ENCODE assay signal across 16 mouse cellular contexts in the genomic region with DNA sequence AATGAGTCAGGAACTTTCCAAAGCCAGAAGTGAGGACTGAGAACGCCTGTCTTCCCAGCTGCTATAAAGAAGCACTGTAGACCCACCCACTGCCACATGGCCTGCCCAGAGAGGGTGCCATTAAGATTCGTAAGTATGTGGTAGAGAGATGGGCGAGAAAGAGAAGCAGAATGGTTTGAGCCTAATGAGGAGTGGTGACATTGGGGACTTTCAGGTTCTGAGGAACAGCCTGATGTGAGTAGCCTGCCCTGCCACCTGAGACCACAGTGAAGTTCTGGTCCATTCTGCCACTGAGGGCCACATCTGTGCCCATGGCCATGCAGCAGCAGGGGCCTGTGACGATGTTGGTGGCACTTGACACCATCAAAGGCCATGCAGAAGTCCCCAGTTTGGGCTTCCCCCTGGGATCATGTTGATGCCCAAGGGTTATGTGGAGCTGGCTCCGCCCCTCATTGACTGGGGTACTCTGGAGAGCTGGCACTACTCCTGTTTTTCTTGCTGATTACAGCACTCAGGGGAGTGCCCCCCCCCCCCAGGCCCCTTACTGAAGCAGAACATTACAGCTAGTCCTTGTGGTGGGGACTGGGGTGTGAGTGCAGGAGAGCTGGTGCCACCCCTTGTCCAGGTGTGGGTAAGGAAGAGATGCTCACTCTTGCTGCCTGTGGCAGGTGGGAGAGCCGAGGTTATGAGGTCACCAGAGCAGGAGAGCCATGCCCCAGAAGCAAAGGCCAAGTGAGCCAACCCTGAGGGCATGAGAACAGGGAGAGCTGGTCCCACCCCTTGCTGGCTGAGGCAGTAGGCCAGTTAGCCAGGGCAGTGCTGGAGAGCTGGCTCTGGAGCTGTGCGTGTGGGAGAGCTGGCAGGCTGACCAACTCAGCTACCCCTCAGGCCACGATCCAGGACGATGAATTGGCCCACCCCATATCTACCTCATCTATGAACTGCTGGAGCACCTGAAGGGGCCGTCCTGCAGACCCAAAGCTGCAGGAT. TPM values are rescaled to one million over a fixed set of nuclear protein-coding genes. Genes with fewer than 3 reads are reported as not detected.
DNase-seq lines count a peak whose midpoint lies in the region; ATAC-seq and TF ChIP-seq lines count a peak whose summit lies in the region.
"Had no signal": no experiment of that assay in that cellular context is flagged by ENCODE, and none has a peak within 500 bp of the region (broad histone marks: within the 10 kb centered on the region; RNA-seq: fewer than 3 reads in every experiment).

No protein-coding gene starts in this region.

- H3K9ac ChIP-seq in embryonic facial prominence, embryonic 15.5 days: no peak overlapping the region
- H3K9ac ChIP-seq in hindbrain, postnatal 0 days (replicated peaks; ENCODE audit: low read length): no peak overlapping the region

- H3K9me3 ChIP-seq in embryonic facial prominence, embryonic 15.5 days (replicated peaks): no peaks in the 10 kb centered on the region
- no peaks in the 10 kb centered on the region for H3K9me3 ChIP-seq in embryonic facial prominence, embryonic 10.5 days
- H3K9me3 ChIP-seq in hindbrain, postnatal 0 days (ENCODE audit: low read length): no peaks in the 10 kb centered on the region
- H3K9me3 ChIP-seq in hindbrain, embryonic 10.5 days: peaks cover 5% of the 10 kb centered on the region; the same call in 1 of the 2 replicates

- no peak overlapping the region for H3K4me3 ChIP-seq in embryonic facial prominence, embryonic 15.5 days (replicated peaks)
- no peak overlapping the region for H3K4me3 ChIP-seq in embryonic facial prominence, embryonic 10.5 days
- no peak overlapping the region for H3K4me3 ChIP-seq in hindbrain, postnatal 0 days (ENCODE audit: low read length)
- H3K4me3 ChIP-seq in hindbrain, embryonic 10.5 days: no peak overlapping the region
- H3K4me3 ChIP-seq: heart, adult 2 months; layer of hippocampus, adult 2 months had no signal

- intact Hi-C loops in left cerebral cortex, postnatal 4 days (cut with DNase I): no loop called here

- no peak for DNase-seq in embryonic facial prominence, embryonic 10.5 days (ENCODE audit: low spot score)
- DNase-seq in hindbrain, postnatal 0 days (ENCODE audit: low spot score): no peak
- DNase-seq in hindbrain, embryonic 10.5 days (ENCODE audit: low spot score): no peak
- peak; percentile 18 for DNase-seq in urinary bladder, postnatal 14 days (ENCODE audit: low spot score)
- DNase-seq in urinary bladder, postnatal 10 days (ENCODE audit: low spot score): no peak
- no peak for DNase-seq in left cerebral cortex, postnatal 4 days
- DNase-seq in c-Kit-positive CD71-positive TER-119-positive erythroid progenitor cells, embryonic 14.5 days (ENCODE audit: low spot score): no peak
- DNase-seq: heart, adult 2 months; lung, adult 2 months; right cerebral cortex, postnatal 4 days; thymus, postnatal 4 days had no signal

- no peak overlapping the region for H3K27ac ChIP-seq in embryonic facial prominence, embryonic 15.5 days (replicated peaks)
- H3K27ac ChIP-seq in embryonic facial prominence, embryonic 10.5 days (replicated peaks): no peak overlapping the region
- H3K27ac ChIP-seq in hindbrain, postnatal 0 days: no peak overlapping the region
- H3K27ac ChIP-seq in hindbrain, embryonic 10.5 days: no peak overlapping the region; the same call in 1 of the 2 replicates
- H3K27ac ChIP-seq: heart, adult 2 months; layer of hippocampus, adult 2 months had no signal

- no peaks in the 10 kb centered on the region for H3K4me1 ChIP-seq in embryonic facial prominence, embryonic 15.5 days
- peaks cover 25% of the 10 kb centered on the region for H3K4me1 ChIP-seq in embryonic facial prominence, embryonic 10.5 days
- no peaks in the 10 kb centered on the region for H3K4me1 ChIP-seq in hindbrain, postnatal 0 days (ENCODE audit: insufficient read depth, low read length)
- peaks cover 32% of the 10 kb centered on the region for H3K4me1 ChIP-seq in hindbrain, embryonic 10.5 days (replicated peaks)

- peak; percentile 70 for ATAC-seq in embryonic facial prominence, embryonic 15.5 days (ENCODE audit: insufficient number of reproducible peaks, low FRiP score, low TSS enrichment, low read depth)
- ATAC-seq in hindbrain, postnatal 0 days: 0 out of 2 replicates have a peak, but pooled peaks have one; percentile 27

- H3K4me2 ChIP-seq in embryonic facial prominence, embryonic 15.5 days (replicated peaks): no peak overlapping the region
- H3K4me2 ChIP-seq in hindbrain, postnatal 0 days (ENCODE audit: low read depth, low read length): no peak overlapping the region

- no peak for TF ChIP-seq CTCF in hindbrain, postnatal 0 days (IDR thresholded peaks at IDR 0.05; ENCODE audit: low read depth)

- H3K27me3 ChIP-seq in embryonic facial prominence, embryonic 15.5 days: no peaks in the 10 kb centered on the region
- no peaks in the 10 kb centered on the region for H3K27me3 ChIP-seq in embryonic facial prominence, embryonic 10.5 days (replicated peaks; ENCODE audit: low read depth, poor library complexity, severe bottlenecking)
- no peaks in the 10 kb centered on the region for H3K27me3 ChIP-seq in hindbrain, postnatal 0 days (ENCODE audit: insufficient read depth, low read length)
- no peaks in the 10 kb centered on the region for H3K27me3 ChIP-seq in hindbrain, embryonic 10.5 days (ENCODE audit: insufficient read depth, poor library complexity, severe bottlenecking)

- H3K36me3 ChIP-seq in embryonic facial prominence, embryonic 15.5 days: no peaks in the 10 kb centered on the region
- no peaks in the 10 kb centered on the region for H3K36me3 ChIP-seq in embryonic facial prominence, embryonic 10.5 days (replicated peaks)
- no peaks in the 10 kb centered on the region for H3K36me3 ChIP-seq in hindbrain, postnatal 0 days (ENCODE audit: insufficient read depth, low read length)
- H3K36me3 ChIP-seq in hindbrain, embryonic 10.5 days: no peaks in the 10 kb centered on the region

- 73% methylated on average over 10 of the region's 10 CpGs for WGBS in embryonic facial prominence, embryonic 15.5 days
- 79% methylated on average over 10 of the region's 10 CpGs for WGBS in embryonic facial prominence, embryonic 10.5 days
- 77% methylated on average over 10 of the region's 10 CpGs for WGBS in hindbrain, postnatal 0 days
- 86% methylated on average over 10 of the region's 10 CpGs for WGBS in hindbrain, embryonic 10.5 days

RNA-seq across cellular contexts. Expression of a gene that starts 16.7 kb away (rescaled TPM):
- 0.51 TPM in 1 of 2 replicates, not detected in the other for polyA plus RNA-seq in embryonic facial prominence, embryonic 15.5 days (2015; fragmentation: Nextera tagmentation; extraction: Ambion mirVana)
- not detected in 2 replicates for polyA plus RNA-seq in embryonic facial prominence, embryonic 10.5 days (2016; fragmentation: Nextera tagmentation; extraction: Ambion mirVana)
- total RNA-seq in hindbrain, postnatal 0 days (2014; rRNA removed): not detected in 2 replicates
- 0.54 TPM in 1 of 2 replicates, not detected in the other for polyA plus RNA-seq in hindbrain, postnatal 0 days (2015; fragmentation: Nextera tagmentation; extraction: Ambion mirVana)
- not detected in 2 replicates for polyA plus RNA-seq in hindbrain, embryonic 10.5 days (2016; fragmentation: Nextera tagmentation; extraction: Ambion mirVana)
- total RNA-seq in left cerebral cortex, postnatal 4 days (2021): not detected
- total RNA-seq: heart, adult 2 months; hematopoietic stem cell, adult 5-6 weeks; layer of hippocampus, adult 2 months; left cerebral cortex, adult 8-10 months had no signal
- polyA plus RNA-seq: heart, adult 2 months; lung, adult 2 months; stomach, embryonic 16.5 days had no signal
